Mouse (Mus musculus): Measurements from ENCODE around the gene Sash1. TPM values are rescaled to one million over a fixed set of nuclear protein-coding genes. Genes with fewer than 3 reads are reported as not detected.

Sash1 gene
- total RNA-seq, 2 experiments from 2014 or later = 68.7 to 71.6 TPM

- no peak for DNase-seq (ENCODE audit: extremely low spot score in 1 of 2, low spot score in 2 of 2)
- intact Hi-C loops (cut with DNase I) = no loop called here
Observed at GRCm38 (mm10) chr10:8910237-8910990, 24.5 kb upstream of the Sash1 start.

- intact Hi-C loops (cut with DNase I) = no loop called here
- DNase-seq (ENCODE audit: extremely low spot score in 1 of 2, low spot score in 2 of 2) = no peak
Observed at GRCm38 (mm10) chr10:8903086-8903485, 17.2 kb upstream of the Sash1 start.

- DNase-seq (ENCODE audit: extremely low spot score in 1 of 2, low spot score in 2 of 2) = no peak
- intact Hi-C loops (cut with DNase I) = no loop called here
Observed at GRCm38 (mm10) chr10:8902412-8902811, 16.5 kb upstream of the Sash1 start.

- no peak for DNase-seq (ENCODE audit: extremely low spot score in 1 of 2, low spot score in 2 of 2)
Observed at GRCm38 (mm10) chr10:8898831-8899511, 13.1 kb upstream of the Sash1 start.

GRCm38 (mm10) chr10:8898099-8898777, 12.4 kb upstream of the Sash1 start:
- intact Hi-C loops (cut with DNase I) = no loop called here

More at GRCm38 (mm10) chr10:8898831-8899511, 13.1 kb upstream of the Sash1 start:
- intact Hi-C loops (cut with DNase I) = no loop called here

GRCm38 (mm10) chr10:8894965-8895515, 9.2 kb upstream of the Sash1 start:
- no peak for DNase-seq (ENCODE audit: extremely low spot score in 1 of 2, low spot score in 2 of 2)
- intact Hi-C loops (cut with DNase I) = no loop called here

More at GRCm38 (mm10) chr10:8898099-8898777, 12.4 kb upstream of the Sash1 start:
- DNase-seq (ENCODE audit: extremely low spot score in 1 of 2, low spot score in 2 of 2) = no peak

GRCm38 (mm10) chr10:8890511-8890910, 4.6 kb upstream of the Sash1 start:
- intact Hi-C loops (cut with DNase I) = no loop called here
- no peak for DNase-seq (ENCODE audit: extremely low spot score in 1 of 2, low spot score in 2 of 2)

GRCm38 (mm10) chr10:8889341-8889740, 3.5 kb upstream of the Sash1 start:
- no peak for DNase-seq (ENCODE audit: extremely low spot score in 1 of 2, low spot score in 2 of 2)
- intact Hi-C loops (cut with DNase I) = no loop called here

GRCm38 (mm10) chr10:8886528-8886854, 621 bp upstream of the Sash1 start:
- no peak for DNase-seq (ENCODE audit: extremely low spot score in 1 of 2, low spot score in 2 of 2)
- intact Hi-C loops (cut with DNase I) = no loop called here

- intact Hi-C loops (cut with DNase I) = no loop called here
- no peak for DNase-seq (ENCODE audit: extremely low spot score in 1 of 2, low spot score in 2 of 2)
Observed at GRCm38 (mm10) chr10:8885201-8885600, 669 bp downstream of the Sash1 start.

GRCm38 (mm10) chr10:8884565-8884964, 1.3 kb downstream of the Sash1 start:
- no peak for DNase-seq (ENCODE audit: extremely low spot score in 1 of 2, low spot score in 2 of 2)
- intact Hi-C loops (cut with DNase I) = no loop called here

GRCm38 (mm10) chr10:8883686-8884085, 2.2 kb downstream of the Sash1 start:
- intact Hi-C loops (cut with DNase I) = no loop called here
- DNase-seq (ENCODE audit: extremely low spot score in 1 of 2, low spot score in 2 of 2) = no peak

- intact Hi-C loops (cut with DNase I) = no loop called here
- no peak for DNase-seq (ENCODE audit: extremely low spot score in 1 of 2, low spot score in 2 of 2)
Observed at GRCm38 (mm10) chr10:8881736-8882135, 4.1 kb downstream of the Sash1 start.

- intact Hi-C loops (cut with DNase I) = no loop called here
- no peak for DNase-seq (ENCODE audit: extremely low spot score in 1 of 2, low spot score in 2 of 2)
Observed at GRCm38 (mm10) chr10:8880950-8881675, 4.8 kb downstream of the Sash1 start.

GRCm38 (mm10) chr10:8878824-8879223, 7.0 kb downstream of the Sash1 start:
- DNase-seq (ENCODE audit: extremely low spot score in 1 of 2, low spot score in 2 of 2) = no peak
- intact Hi-C loops (cut with DNase I) = no loop called here

GRCm38 (mm10) chr10:8878381-8878780, 7.5 kb downstream of the Sash1 start:
- intact Hi-C loops (cut with DNase I) = no loop called here
- DNase-seq (ENCODE audit: extremely low spot score in 1 of 2, low spot score in 2 of 2) = no peak

GRCm38 (mm10) chr10:8873631-8874370, 12.1 kb downstream of the Sash1 start:
- intact Hi-C loops (cut with DNase I) = no loop called here
- DNase-seq (ENCODE audit: extremely low spot score in 1 of 2, low spot score in 2 of 2) = no peak

GRCm38 (mm10) chr10:8872788-8873187, 13.1 kb downstream of the Sash1 start:
- intact Hi-C loops (cut with DNase I) = no loop called here
- DNase-seq (ENCODE audit: extremely low spot score in 1 of 2, low spot score in 2 of 2) = no peak
